ENCODE assay signal across 35 mouse cellular contexts in the genomic region with DNA sequence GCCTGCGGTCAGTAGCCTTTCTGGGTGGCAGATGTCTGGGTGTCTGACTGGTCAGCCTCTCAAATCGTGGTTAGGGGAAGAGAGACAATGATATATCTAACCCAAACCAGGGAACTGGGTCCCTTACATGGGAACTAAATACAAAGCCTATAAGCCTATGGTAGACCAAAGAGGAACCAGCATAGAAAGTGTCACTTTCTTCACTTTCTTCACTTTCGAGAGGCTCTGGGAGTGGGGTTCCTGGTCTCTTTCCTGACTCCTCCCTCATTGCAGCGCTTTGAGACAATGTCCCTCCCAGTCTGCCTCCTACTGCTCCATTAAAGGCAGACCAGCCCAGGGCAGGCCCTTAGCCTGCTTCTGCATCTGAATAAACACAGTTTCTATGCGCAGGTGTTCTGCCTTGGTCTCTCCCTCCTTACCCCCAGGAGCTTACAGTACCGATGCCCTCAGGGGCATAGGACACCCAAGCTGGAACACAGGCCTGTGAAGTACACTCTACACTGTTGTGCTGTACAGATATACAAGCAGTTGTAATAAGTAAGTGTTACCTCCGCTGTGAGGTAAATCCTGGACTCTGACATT. TPM values are rescaled to one million over a fixed set of nuclear protein-coding genes. Genes with fewer than 3 reads are reported as not detected.
A peak's percentile ranks its signal among the peaks of the same experiment; 100 is the strongest.
DNase-seq lines count a peak whose midpoint lies in the region; ATAC-seq and TF ChIP-seq lines count a peak whose summit lies in the region.
"Had no signal": no experiment of that assay in that cellular context is flagged by ENCODE, and none has a peak within 500 bp of the region (broad histone marks: within the 10 kb centered on the region; RNA-seq: fewer than 3 reads in every experiment).

No protein-coding gene starts in this region.

- no peak overlapping the region for H3K27ac ChIP-seq in kidney, postnatal 0 days
- no peak overlapping the region for H3K27ac ChIP-seq in kidney, embryonic 14.5 days (ENCODE audit: low read depth, low read length)
- H3K27ac ChIP-seq in ES-E14 (ENCODE audit: insufficient read depth, low read depth, low read length, poor library complexity, severe bottlenecking), result no peak overlapping the region
- H3K27ac ChIP-seq: forebrain, embryonic 15.5 days; hindbrain, embryonic 15.5 days; limb, embryonic 12.5 days; liver, embryonic 12.5 days; midbrain, embryonic 13.5 days; neural tube, embryonic 12.5 days had no signal

- H3K36me3 ChIP-seq in kidney, postnatal 0 days (ENCODE audit: insufficient read depth, low read length), result peaks cover 37% of the 10 kb centered on the region
- H3K36me3 ChIP-seq in kidney, embryonic 14.5 days (ENCODE audit: control insufficient read depth, insufficient read depth, low read length), result peaks cover 61% of the 10 kb centered on the region
- H3K36me3 ChIP-seq in ES-E14 (ENCODE audit: control insufficient read depth, insufficient read depth, low read length, poor library complexity, severe bottlenecking), result peaks cover 40% of the 10 kb centered on the region

- H3K9me3 ChIP-seq in kidney, postnatal 0 days (replicated peaks; ENCODE audit: low read length), result no peaks in the 10 kb centered on the region
- no peaks in the 10 kb centered on the region for H3K9me3 ChIP-seq in kidney, embryonic 14.5 days (ENCODE audit: control insufficient read depth, low read length)
- no peaks in the 10 kb centered on the region for H3K9me3 ChIP-seq in ES-E14 (ENCODE audit: control insufficient read depth, insufficient read depth, low read depth, low read length)
- H3K9me3 ChIP-seq: forebrain, embryonic 15.5 days; hindbrain, embryonic 15.5 days; limb, embryonic 12.5 days; liver, embryonic 12.5 days; megakaryocyte, embryonic 14.5 days; midbrain, embryonic 13.5 days; neural tube, embryonic 12.5 days had no signal

- no peak for TF ChIP-seq CTCF in kidney, postnatal 0 days (IDR thresholded peaks at IDR 0.05; ENCODE audit: low read depth)

- H3K4me3 ChIP-seq in kidney, postnatal 0 days (replicated peaks; ENCODE audit: low read depth, low read length), result no peak overlapping the region
- no peak overlapping the region for H3K4me3 ChIP-seq in kidney, embryonic 14.5 days (ENCODE audit: low read length)
- no peak overlapping the region for H3K4me3 ChIP-seq in ES-E14 (ENCODE audit: insufficient read depth in 1 of 2, low read depth in 1 of 2, low read length in 2 of 2, poor library complexity in 1 of 2, severe bottlenecking in 1 of 2)
- H3K4me3 ChIP-seq: forebrain, embryonic 15.5 days; hindbrain, embryonic 15.5 days; limb, embryonic 12.5 days; liver, embryonic 12.5 days; megakaryocyte, embryonic 14.5 days; midbrain, embryonic 13.5 days; neural tube, embryonic 12.5 days had no signal

- intact Hi-C loops in left cerebral cortex, postnatal 25 days (cut with DNase I), result no loop called here

- no peak for DNase-seq in kidney, postnatal 0 days (ENCODE audit: low spot score)
- DNase-seq in ES-E14 (ENCODE audit: low read depth, low spot score), result peak; percentile 24
- no peak for DNase-seq in left cerebral cortex, adult 9 months (ENCODE audit: low spot score in 2 of 2)
- DNase-seq in left cerebral cortex, postnatal 25 days (ENCODE audit: low spot score in 2 of 2), result no peak
- DNase-seq in thymus, postnatal 4 days, result no peak
- DNase-seq: adrenal gland, postnatal 10 days; cerebellum, postnatal 25 days; embryo, embryonic 11 days; gastrocnemius, postnatal 10 days; heart, adult 11 months; lung, adult 2 months; lung, postnatal 14 days; retina, postnatal 1 day had no signal

- no peak overlapping the region for H3K9ac ChIP-seq in kidney, postnatal 0 days (ENCODE audit: low read depth, low read length)
- H3K9ac ChIP-seq in kidney, embryonic 14.5 days (ENCODE audit: low read depth, low read length), result no peak overlapping the region
- no peak overlapping the region for H3K9ac ChIP-seq in ES-E14 (ENCODE audit: insufficient read depth, low read depth, low read length, poor library complexity, severe bottlenecking)
- H3K9ac ChIP-seq: forebrain, embryonic 15.5 days; hindbrain, embryonic 15.5 days; limb, embryonic 12.5 days; liver, embryonic 12.5 days; midbrain, embryonic 13.5 days; neural tube, embryonic 12.5 days had no signal

- WGBS in kidney, postnatal 0 days, result 80% methylated on average over 7 of the region's 7 CpGs
- 87% methylated on average over 7 of the region's 7 CpGs for WGBS in kidney, embryonic 14.5 days

- ATAC-seq in kidney, postnatal 0 days (replicated peaks; ENCODE audit: low FRiP score, low read depth), result peak; percentile 33; the same call in 1 of the 2 replicates
- ATAC-seq in kidney, embryonic 14.5 days (ENCODE audit: low FRiP score, low TSS enrichment), result no peak
- peak; percentile 42 for ATAC-seq in common myeloid progenitor, adult 5-6 weeks (replicated peaks; ENCODE audit: low read depth, poor library complexity, severe bottlenecking)
- ATAC-seq: activated CD4-positive, CD25-positive, alpha-beta regulatory T cell, adult 4 months; forebrain, embryonic 15.5 days; liver, embryonic 12.5 days; midbrain, embryonic 13.5 days; Patski had no signal

- H3K4me2 ChIP-seq in kidney, postnatal 0 days (ENCODE audit: low read length), result no peak overlapping the region
- H3K4me2 ChIP-seq in kidney, embryonic 14.5 days (replicated peaks; ENCODE audit: low read depth, low read length), result no peak overlapping the region
- H3K4me2 ChIP-seq: forebrain, embryonic 15.5 days; heart, embryonic 11.5 days; hindbrain, embryonic 15.5 days; limb, embryonic 12.5 days; liver, embryonic 12.5 days; midbrain, embryonic 13.5 days; neural tube, embryonic 12.5 days had no signal

- H3K27me3 ChIP-seq in kidney, postnatal 0 days (ENCODE audit: insufficient read depth, low read length), result no peaks in the 10 kb centered on the region
- no peaks in the 10 kb centered on the region for H3K27me3 ChIP-seq in kidney, embryonic 14.5 days (ENCODE audit: control insufficient read depth, insufficient read depth, low read length)
- H3K27me3 ChIP-seq: forebrain, embryonic 15.5 days; hindbrain, embryonic 15.5 days; limb, embryonic 12.5 days; liver, embryonic 12.5 days; megakaryocyte, embryonic 14.5 days; midbrain, embryonic 13.5 days; neural tube, embryonic 12.5 days; Patski had no signal

- in situ Hi-C loops in ES-E14 (cut with MboI; ENCODE audit: low sequenced_read_pairs in 2 of 2, unreplicated experiment in 2 of 2), result no loop called here

- H3K4me1 ChIP-seq in kidney, postnatal 0 days (replicated peaks; ENCODE audit: insufficient read depth, low read length), result no peaks in the 10 kb centered on the region
- H3K4me1 ChIP-seq in kidney, embryonic 14.5 days (ENCODE audit: control insufficient read depth, insufficient read depth, low read length), result no peaks in the 10 kb centered on the region
- peaks cover 4 to 13% of the 10 kb centered on the region in 2 experiments; a peak in 2 of 4 replicates for H3K4me1 ChIP-seq in ES-E14 (ENCODE audit: control insufficient read depth in 2 of 2, insufficient read depth in 2 of 2, low read length in 2 of 2, poor library complexity in 1 of 2)
- H3K4me1 ChIP-seq: forebrain, embryonic 15.5 days; hindbrain, embryonic 15.5 days; limb, embryonic 12.5 days; liver, embryonic 12.5 days; megakaryocyte, embryonic 14.5 days; midbrain, embryonic 13.5 days; neural tube, embryonic 12.5 days had no signal

TF ChIP-seq in ES-E14, 5 proteins besides CTCF, POLR2A, EP300 and RAD21:
- TF ChIP-seq CHD2 (IDR thresholded peaks at IDR 0.05; ENCODE audit: low read depth, low read length) (no peak), HCFC1 (IDR thresholded peaks at IDR 0.05; ENCODE audit: borderline replicate concordance, insufficient read depth, low read length) (no peak), ZNF384 (IDR thresholded peaks at IDR 0.05; ENCODE audit: low read depth, low read length) (no peak), MAFK (IDR thresholded peaks at IDR 0.05; ENCODE audit: insufficient read depth, low read depth, low read length) (no peak), ZC3H11A (IDR thresholded peaks at IDR 0.05; ENCODE audit: borderline replicate concordance, low read depth, low read length) (no peak)

RNA-seq across cellular contexts. Expression of a gene that starts 9.5 kb away (rescaled TPM):
- polyA plus RNA-seq in kidney, postnatal 0 days (2015; fragmentation: Nextera tagmentation; extraction: Ambion mirVana), result 21.2 and 23.5 TPM in 2 replicates
- polyA plus RNA-seq in kidney, embryonic 14.5 days (2014; fragmentation: Nextera tagmentation; extraction: Ambion mirVana), result 13.3 and 17.9 TPM in 2 replicates
- total RNA-seq in ES-E14 (2012; rRNA removed), result 0.27 and 0.42 TPM in 2 replicates
- total RNA-seq in common myeloid progenitor, adult 5-6 weeks (2017), result under 0.01 TPM in 1 of 2 replicates, not detected in the other
- total RNA-seq in left cerebral cortex, postnatal 25 days (2021), result 1 to 10 TPM; 9.9 to 10.0 TPM
- total RNA-seq: hematopoietic stem cell, adult 5-6 weeks had no signal

RNA-seq across cellular contexts. Expression of a gene that starts 16.1 kb away (rescaled TPM):
- 19.1 and 22.5 TPM in 2 replicates for polyA plus RNA-seq in kidney, postnatal 0 days (2015; fragmentation: Nextera tagmentation; extraction: Ambion mirVana)
- polyA plus RNA-seq in kidney, embryonic 14.5 days (2014; fragmentation: Nextera tagmentation; extraction: Ambion mirVana), result 24.0 and 35.7 TPM in 2 replicates
- total RNA-seq in ES-E14 (2012; rRNA removed), result 33.4 and 38.3 TPM in 2 replicates
- 13.9 and 19.0 TPM in 2 replicates for total RNA-seq in common myeloid progenitor, adult 5-6 weeks (2017)
- total RNA-seq in left cerebral cortex, postnatal 25 days (2021), result 10 to 100 TPM; 25.0 to 30.9 TPM

RNA-seq across cellular contexts. Expression of a gene that starts 29.8 kb away (rescaled TPM):
- 286 and 317 TPM in 2 replicates for polyA plus RNA-seq in kidney, postnatal 0 days (2015; fragmentation: Nextera tagmentation; extraction: Ambion mirVana)
- 400 and 513 TPM in 2 replicates for polyA plus RNA-seq in kidney, embryonic 14.5 days (2014; fragmentation: Nextera tagmentation; extraction: Ambion mirVana)
- 396 and 408 TPM in 2 replicates for total RNA-seq in ES-E14 (2012; rRNA removed)
- total RNA-seq in common myeloid progenitor, adult 5-6 weeks (2017), result 331 and 387 TPM in 2 replicates
- total RNA-seq in left cerebral cortex, postnatal 25 days (2021), result 100 to 1,000 TPM; 117 to 119 TPM

RNA-seq across cellular contexts. Expression of a gene that starts 33.3 kb away (rescaled TPM):
- polyA plus RNA-seq in kidney, postnatal 0 days (2015; fragmentation: Nextera tagmentation; extraction: Ambion mirVana), result not detected in 2 replicates
- polyA plus RNA-seq in kidney, embryonic 14.5 days (2014; fragmentation: Nextera tagmentation; extraction: Ambion mirVana), result not detected in 2 replicates
- not detected in 2 replicates for total RNA-seq in ES-E14 (2012; rRNA removed)
- total RNA-seq in common myeloid progenitor, adult 5-6 weeks (2017), result not detected in 2 replicates
- not detected for total RNA-seq in left cerebral cortex, postnatal 25 days (2021)
- total RNA-seq: adrenal gland, postnatal 10 days; gastrocnemius, postnatal 10 days; hematopoietic stem cell, adult 5-6 weeks; layer of hippocampus, postnatal 25 days; left cerebral cortex, postnatal 10 days had no signal
- polyA plus RNA-seq: activated CD4-positive, CD25-positive, alpha-beta regulatory T cell, adult 4 months; C2C12; cerebellum, adult 2 months; embryonic facial prominence, embryonic 14.5 days; forebrain, embryonic 15.5 days; heart, embryonic 11.5 days; heart, postnatal 0 days; hindbrain, embryonic 15.5 days; intestine, embryonic 14.5 days; limb, embryonic 12.5 days; liver, embryonic 12.5 days; lung, adult 2 months; midbrain, embryonic 13.5 days; neural tube, embryonic 12.5 days; Patski; spleen, adult 2 months; testis, adult 2 months had no signal

RNA-seq across cellular contexts. Expression of a gene that starts 33.4 kb away (rescaled TPM):
- polyA plus RNA-seq in kidney, postnatal 0 days (2015; fragmentation: Nextera tagmentation; extraction: Ambion mirVana), result not detected in 2 replicates
- 0.26 and 0.60 TPM in 2 replicates for polyA plus RNA-seq in kidney, embryonic 14.5 days (2014; fragmentation: Nextera tagmentation; extraction: Ambion mirVana)
- total RNA-seq in ES-E14 (2012; rRNA removed), result 0.16 TPM in 1 of 2 replicates, not detected in the other
- not detected in 2 replicates for total RNA-seq in common myeloid progenitor, adult 5-6 weeks (2017)
- under 1 TPM; 0.64 to 0.82 TPM for total RNA-seq in left cerebral cortex, postnatal 25 days (2021)
- total RNA-seq: adrenal gland, postnatal 10 days; hematopoietic stem cell, adult 5-6 weeks; left cerebral cortex, postnatal 10 days had no signal
- polyA plus RNA-seq: activated CD4-positive, CD25-positive, alpha-beta regulatory T cell, adult 4 months; heart, postnatal 0 days; intestine, embryonic 14.5 days; liver, embryonic 12.5 days had no signal
